Mouse (Mus musculus) fat pad, adult 2 months (tissue): ENCODE data around the gene Ldb2.

Experiments used
- DNase-seq: peaks from one replicate; pipeline ENCODE4 v3.0.0-alpha.2; 2011; ENCODE audit warnings: low read depth, low spot score; ENCODE audit errors: extremely low read depth

Ldb2 gene

DNA sequence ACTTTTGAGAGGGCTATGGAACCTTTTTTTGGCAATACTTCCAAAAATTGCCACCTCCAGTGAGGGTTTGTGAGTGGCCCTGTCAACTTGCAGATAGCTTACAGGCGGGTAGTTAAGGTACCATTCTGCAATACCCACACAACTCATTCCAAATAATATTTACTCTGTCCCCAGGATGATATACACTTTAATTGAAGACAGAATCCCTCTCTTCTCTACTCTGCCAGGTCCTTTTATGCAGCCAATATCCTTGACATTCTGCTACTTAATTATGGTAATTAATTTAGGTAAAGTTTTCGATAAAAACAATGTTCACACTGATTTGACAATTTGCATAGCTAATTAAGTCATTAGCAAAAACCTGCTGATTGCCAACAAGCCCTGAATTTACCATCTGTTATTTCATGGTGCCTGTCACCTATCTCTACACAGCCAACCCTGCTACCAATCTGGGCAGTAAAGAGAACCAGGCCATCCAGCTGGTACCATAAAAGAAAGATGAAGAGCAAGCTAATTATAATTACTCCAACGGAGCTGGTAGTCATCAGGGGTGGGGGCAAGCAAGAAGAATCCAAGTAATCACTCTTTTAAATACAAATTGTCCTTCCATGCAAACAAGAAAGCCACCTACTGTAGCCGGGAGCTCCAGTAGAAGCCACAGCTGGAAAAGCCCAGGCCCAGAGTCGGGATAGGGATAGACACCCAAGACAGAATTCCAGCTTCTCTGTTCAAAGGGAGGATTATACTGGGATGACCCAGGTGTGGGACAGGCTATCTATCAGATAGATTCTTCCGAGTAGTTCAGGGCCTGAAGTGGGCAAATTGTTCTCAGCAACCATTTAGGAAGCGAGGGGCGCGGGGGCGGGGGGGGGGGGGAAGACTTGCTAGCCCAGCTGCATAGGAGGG, 325.4 kb downstream of the Ldb2 start:
- no peak for DNase-seq

DNA sequence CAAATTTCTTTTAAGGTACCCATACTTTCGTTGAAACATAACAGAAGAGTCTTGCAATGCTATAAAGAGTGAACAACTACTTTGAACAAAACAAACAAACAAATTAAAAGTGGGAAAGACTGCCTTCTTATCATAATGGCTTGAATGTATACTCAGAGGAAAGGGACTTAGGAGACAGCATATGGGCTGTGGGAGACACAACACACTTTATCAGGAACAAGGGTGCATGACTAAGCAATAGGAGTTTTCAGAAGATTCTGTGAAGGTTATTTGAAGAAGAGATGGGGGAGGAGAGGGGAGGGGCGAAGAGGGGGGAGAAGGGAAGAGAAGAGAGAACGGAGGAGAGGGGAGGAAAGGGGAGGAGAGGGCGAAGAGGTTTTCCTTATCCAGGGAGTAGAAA, 334.2 kb downstream of the Ldb2 start:
- no peak for DNase-seq
